Mouse (Mus musculus) limb, embryonic 11.5 days (tissue): Measurements from ENCODE around the gene Prr15. TPM values are rescaled to one million over a fixed set of nuclear protein-coding genes. Genes with fewer than 3 reads are reported as not detected.

Source experiments
- ATAC-seq: fragments of 200-750 bp; cut with Nextera tagmentation; 2 replicates; pipeline ENCODE4 v1.8.0; 2017; ENCODE audit warnings: low read depth; ENCODE audit not compliant: insufficient number of reproducible peaks, low FRiP score, low TSS enrichment
- DNase-seq: peaks from one replicate; pipeline ENCODE4 v3.0.0-alpha.2; 2015; ENCODE audit warnings: low spot score
- H3K27ac ChIP-seq: fragments of 300-500 bp; sonication (generic); replicated peaks from 2 replicates; pipeline ENCODE4 v1.5.1; 2014; ENCODE audit warnings: low read depth, mild to moderate bottlenecking, low read length
- H3K27me3 ChIP-seq: fragments of 300-500 bp; sonication (generic); 2 replicates; pipeline ENCODE4 v1.6.1; 2014; ENCODE audit warnings: mild to moderate bottlenecking, low read length, mixed read lengths; ENCODE audit not compliant: control insufficient read depth, insufficient read depth
- H3K36me3 ChIP-seq: fragments of 300-500 bp; sonication (generic); 2 replicates; pipeline ENCODE4 v1.6.1; 2014; ENCODE audit warnings: mild to moderate bottlenecking, low read length, moderate library complexity, mixed read lengths; ENCODE audit not compliant: control insufficient read depth, insufficient read depth
- H3K4me1 ChIP-seq: fragments of 300-500 bp; sonication (generic); 2 replicates; pipeline ENCODE4 v1.6.1; 2014; ENCODE audit warnings: low read length, mixed read lengths; ENCODE audit not compliant: control insufficient read depth, insufficient read depth
- H3K4me2 ChIP-seq: fragments of 300-500 bp; sonication (generic); 2 replicates; pipeline ENCODE4 v1.6.1; 2014; ENCODE audit warnings: low read depth, mild to moderate bottlenecking, moderate library complexity; ENCODE audit not compliant: severe bottlenecking
- H3K4me3 ChIP-seq: fragments of 300-500 bp; sonication (generic); 2 replicates; pipeline ENCODE4 v1.5.1; 2014; ENCODE audit warnings: low read depth, low read length
- H3K9ac ChIP-seq: fragments of 300-500 bp; sonication (generic); 2 replicates; pipeline ENCODE4 v1.6.1; 2014; ENCODE audit warnings: mild to moderate bottlenecking, low read length
- H3K9me3 ChIP-seq: fragments of 300-500 bp; sonication (generic); 2 replicates; pipeline ENCODE4 v1.6.1; 2016; ENCODE audit warnings: low read length; ENCODE audit not compliant: control insufficient read depth
- WGBS: fragments of 180-500 bp; shearing (Covaris S2); extraction: QIAGEN DNeasy Blood & Tissue Kit; methylation state at CpG from one replicate; pipeline ENCODE4 v1.1.7; 2014; 5-methylcytosine and 5-hydroxymethylcytosine counted together
- polyA plus RNA-seq: library from polyadenylated mRNA; unstranded; fragments of >200 nt; fragmentation: Nextera tagmentation; extraction: Ambion mirVana; gene quantifications from 2 replicates; pipeline ENCODE4 v1.2.1, GENCODE M21; 2014

The Prr15 gene
- polyA plus RNA-seq, 1 experiment from 2014 or later = 0.09 TPM

GRCm38 (mm10) chr6:54333652-54334396 is 8.2 kb downstream of the Prr15 start:
- Histone ChIP-seq H3K4me1 (peaks cover 11% of the 10 kb centered on the region; the same call in 1 of the 2 replicates), H3K4me2 (no peak overlapping the region), H3K9ac (no peak overlapping the region), H3K36me3 (no peaks in the 10 kb centered on the region), H3K4me3 (no peak overlapping the region), H3K27me3 (peaks cover under 1% of the 10 kb centered on the region), H3K9me3 (no peaks in the 10 kb centered on the region), H3K27ac (no peak overlapping the region)
- 27% methylated on average over 9 of the region's 9 CpGs for WGBS
- ATAC-seq = no peak
- DNase-seq = no peak

GRCm38 (mm10) chr6:54337321-54337720 is 11.7 kb downstream of the Prr15 start:
- WGBS = 84% methylated on average over 6 of the region's 6 CpGs
- Histone ChIP-seq H3K9me3 (no peaks in the 10 kb centered on the region), H3K4me3 (no peak overlapping the region), H3K4me2 (no peak overlapping the region), H3K4me1 (peaks cover 10% of the 10 kb centered on the region; the same call in 1 of the 2 replicates), H3K9ac (no peak overlapping the region), H3K27ac (no peak overlapping the region), H3K36me3 (no peaks in the 10 kb centered on the region), H3K27me3 (no peaks in the 10 kb centered on the region)
- ATAC-seq (no peak), DNase-seq (no peak)

- Histone ChIP-seq H3K4me3 (no peak overlapping the region), H3K4me1 (no peaks in the 10 kb centered on the region), H3K9ac (no peak overlapping the region), H3K27ac (no peak overlapping the region), H3K4me2 (no peak overlapping the region), H3K36me3 (no peaks in the 10 kb centered on the region), H3K27me3 (no peaks in the 10 kb centered on the region), H3K9me3 (no peaks in the 10 kb centered on the region)
- ATAC-seq (no peak), DNase-seq (no peak)
- WGBS = 94% methylated on average over 5 of the region's 5 CpGs
These were observed 15.5 kb downstream of the Prr15 start for GRCm38 (mm10) chr6:54341133-54341532.

GRCm38 (mm10) chr6:54342223-54342622 is 16.6 kb downstream of the Prr15 start:
- 89% methylated on average over 10 of the region's 10 CpGs for WGBS
- H3K27me3 ChIP-seq = no peaks in the 10 kb centered on the region
- no peak overlapping the region for H3K27ac ChIP-seq
- H3K4me2 ChIP-seq = no peak overlapping the region
- H3K9me3 ChIP-seq = no peaks in the 10 kb centered on the region
- no peak for ATAC-seq
- H3K4me3 ChIP-seq = no peak overlapping the region
- H3K9ac ChIP-seq = no peak overlapping the region
- H3K36me3 ChIP-seq = no peaks in the 10 kb centered on the region
- no peak for DNase-seq
- no peaks in the 10 kb centered on the region for H3K4me1 ChIP-seq

GRCm38 (mm10) chr6:54351860-54352259 is 26.2 kb downstream of the Prr15 start:
- no peaks in the 10 kb centered on the region for H3K36me3 ChIP-seq
- WGBS = 76% methylated on average over 5 of the region's 5 CpGs
- no peak overlapping the region for H3K27ac ChIP-seq
- H3K9ac ChIP-seq = no peak overlapping the region
- no peak for ATAC-seq
- H3K4me2 ChIP-seq = no peak overlapping the region
- H3K27me3 ChIP-seq = no peaks in the 10 kb centered on the region
- no peaks in the 10 kb centered on the region for H3K4me1 ChIP-seq
- H3K9me3 ChIP-seq = no peaks in the 10 kb centered on the region
- no peak overlapping the region for H3K4me3 ChIP-seq
- DNase-seq = no peak

GRCm38 (mm10) chr6:54352931-54353690 is 27.5 kb downstream of the Prr15 start:
- Histone ChIP-seq H3K4me2 (no peak overlapping the region), H3K36me3 (no peaks in the 10 kb centered on the region), H3K4me1 (no peaks in the 10 kb centered on the region), H3K4me3 (no peak overlapping the region), H3K9ac (no peak overlapping the region), H3K27me3 (no peaks in the 10 kb centered on the region), H3K9me3 (no peaks in the 10 kb centered on the region), H3K27ac (no peak overlapping the region)
- DNase-seq (no peak), ATAC-seq (no peak)
- WGBS = 67% methylated on average over 14 of the region's 14 CpGs

- Histone ChIP-seq H3K4me3 (no peak overlapping the region), H3K4me1 (no peaks in the 10 kb centered on the region), H3K27ac (no peak overlapping the region), H3K36me3 (no peaks in the 10 kb centered on the region), H3K9ac (no peak overlapping the region), H3K27me3 (no peaks in the 10 kb centered on the region), H3K4me2 (no peak overlapping the region), H3K9me3 (no peaks in the 10 kb centered on the region)
- DNase-seq = no peak
- no peak for ATAC-seq
- WGBS = 85% methylated on average over 5 of the region's 5 CpGs
These were observed 28.1 kb downstream of the Prr15 start for GRCm38 (mm10) chr6:54353698-54354097.

- H3K27me3 ChIP-seq = no peaks in the 10 kb centered on the region
- no peaks in the 10 kb centered on the region for H3K4me1 ChIP-seq
- H3K27ac ChIP-seq = no peak overlapping the region
- DNase-seq = no peak
- no peak overlapping the region for H3K4me2 ChIP-seq
- no peaks in the 10 kb centered on the region for H3K9me3 ChIP-seq
- no peak overlapping the region for H3K4me3 ChIP-seq
- WGBS = 83% methylated on average over 6 of the region's 6 CpGs
- H3K9ac ChIP-seq = no peak overlapping the region
- H3K36me3 ChIP-seq = no peaks in the 10 kb centered on the region
- ATAC-seq = no peak
These were observed 30.0 kb downstream of the Prr15 start for GRCm38 (mm10) chr6:54355626-54356025.
